Mouse (Mus musculus): ENCODE data around the gene Arl5c. TPM values are rescaled to one million over a fixed set of nuclear protein-coding genes. Genes with fewer than 3 reads are reported as not detected.

Gene Arl5c
- polyA plus RNA-seq, 1 experiment from 2014 or later, result 3.8 TPM

DNA sequence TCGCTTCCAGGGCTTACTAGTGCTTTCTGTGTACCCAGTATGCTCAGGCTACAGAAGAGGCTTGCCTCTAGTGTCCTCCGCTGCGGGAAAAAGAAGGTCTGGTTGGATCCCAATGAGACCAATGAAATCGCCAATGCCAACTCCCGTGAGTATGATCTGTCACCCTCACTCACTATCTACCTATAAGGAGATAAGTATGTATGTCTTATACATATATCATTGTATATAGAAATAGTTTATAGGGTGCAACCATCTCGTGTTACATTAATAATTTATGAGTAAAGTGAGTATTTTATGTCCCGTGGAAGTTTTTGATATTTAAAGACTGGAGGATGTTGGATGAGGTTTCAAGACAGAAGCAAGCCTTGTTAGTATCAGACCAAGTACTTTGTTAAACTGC, 31.8 kb upstream of the Arl5c start:
- peaks cover 35% of the 10 kb centered on the region for H3K36me3 ChIP-seq
- H3K27ac ChIP-seq, result peak overlapping the region; percentile 92; the same call in 1 of the 2 replicates
- peak overlapping the region; percentile 99 for H3K9ac ChIP-seq
- no peak for ATAC-seq (replicated peaks; ENCODE audit: insufficient number of reproducible peaks, insufficient read depth, low FRiP score, low read depth)
- H3K4me3 ChIP-seq, result peak overlapping the region; percentile 86
- H3K27me3 ChIP-seq, result no peaks in the 10 kb centered on the region
- 12% methylated on average over 7 of the region's 7 CpGs for WGBS
- H3K9me3 ChIP-seq (replicated peaks), result no peaks in the 10 kb centered on the region
- H3K4me1 ChIP-seq (replicated peaks), result peaks cover 23% of the 10 kb centered on the region
- H3K4me2 ChIP-seq, result peak overlapping the region; percentile 77

GRCm38 (mm10) chr11:98027297-98027688, 31.3 kb upstream of the Arl5c start:
- WGBS, result under 1% methylated on average over 18 of the region's 18 CpGs
- no peak for ATAC-seq (replicated peaks; ENCODE audit: insufficient number of reproducible peaks, insufficient read depth, low FRiP score, low read depth)
- peak overlapping the region; percentile 86 for H3K4me3 ChIP-seq
- H3K4me1 ChIP-seq (replicated peaks), result peaks cover 23% of the 10 kb centered on the region
- peak overlapping the region; percentile 99 for H3K9ac ChIP-seq
- H3K4me2 ChIP-seq, result peak overlapping the region; percentile 77
- no peaks in the 10 kb centered on the region for H3K27me3 ChIP-seq
- H3K36me3 ChIP-seq, result peaks cover 35% of the 10 kb centered on the region
- H3K27ac ChIP-seq, result peak overlapping the region; percentile 92
- H3K9me3 ChIP-seq (replicated peaks), result no peaks in the 10 kb centered on the region

- Histone ChIP-seq H3K4me3 (peak within 1 kb of the TSS; percentile 86), H3K27me3 (no peaks in the 10 kb centered on the region), H3K4me1 (replicated peaks) (peaks cover 24% of the 10 kb centered on the region), H3K9ac (peak within 1 kb of the TSS; percentile 99), H3K27ac (peak within 1 kb of the TSS; percentile 92), H3K36me3 (peaks cover 35% of the 10 kb centered on the region), H3K4me2 (peak within 1 kb of the TSS; percentile 77), H3K9me3 (replicated peaks) (no peaks in the 10 kb centered on the region)
- peak; percentile 76 for ATAC-seq (replicated peaks; ENCODE audit: insufficient number of reproducible peaks, insufficient read depth, low FRiP score, low read depth)
- under 1% methylated on average over 69 of the region's 69 CpGs for WGBS
Measured at GRCm38 (mm10) chr11:98026570-98027296, 30.8 kb upstream of the Arl5c start, which contains the start of gene Rpl19. Gene Rpl19, plus strand, starts transcription at chr11:98026710.

DNA sequence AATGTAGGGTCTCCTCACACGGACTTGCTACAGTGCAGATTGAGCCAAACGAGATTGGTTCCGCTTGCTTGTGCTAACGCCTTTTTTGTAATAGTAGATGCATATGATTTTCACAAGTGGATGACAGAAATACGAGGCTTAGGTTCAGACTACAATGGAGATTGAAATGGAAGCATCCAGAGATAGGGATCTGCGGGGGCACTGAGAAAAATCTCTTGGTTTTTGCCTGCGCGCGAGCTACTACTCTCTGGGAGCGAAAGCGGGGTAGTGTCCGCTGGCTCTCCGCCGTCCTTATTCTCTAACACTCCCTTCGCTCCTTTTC, 30.2 kb upstream of the Arl5c start:
- Histone ChIP-seq H3K27me3 (no peaks in the 10 kb centered on the region), H3K4me2 (peak overlapping the region; percentile 77), H3K4me1 (replicated peaks) (peaks cover 28% of the 10 kb centered on the region), H3K27ac (peak overlapping the region; percentile 92), H3K36me3 (peaks cover 34% of the 10 kb centered on the region), H3K9ac (peak overlapping the region; percentile 75), H3K4me3 (peak overlapping the region; percentile 86), H3K9me3 (replicated peaks) (no peaks in the 10 kb centered on the region)
- WGBS, result 7% methylated on average over 15 of the region's 15 CpGs
- no peak for ATAC-seq (replicated peaks; ENCODE audit: insufficient number of reproducible peaks, insufficient read depth, low FRiP score, low read depth)

DNA sequence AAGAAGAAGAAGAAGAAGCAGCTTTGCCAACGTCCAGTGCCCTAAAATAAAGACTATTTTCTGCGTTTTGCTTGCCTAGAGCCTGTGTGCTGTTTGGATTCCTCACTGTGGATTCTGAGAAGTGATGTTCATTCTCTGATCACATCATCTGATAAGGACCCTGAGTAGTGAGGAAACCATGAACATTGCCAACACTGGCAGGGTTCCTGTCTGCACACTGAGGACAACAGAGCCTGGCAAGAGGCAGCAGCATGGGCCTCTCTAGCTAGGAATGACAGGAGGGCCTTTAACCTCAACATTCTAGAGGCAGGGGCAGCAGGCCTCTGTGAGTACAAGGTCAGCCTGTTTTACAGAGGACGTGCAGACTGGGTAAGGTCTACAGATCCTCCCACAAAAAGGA, 28.5 kb upstream of the Arl5c start:
- Histone ChIP-seq H3K27ac (no peak overlapping the region), H3K9ac (no peak overlapping the region), H3K9me3 (replicated peaks) (no peaks in the 10 kb centered on the region), H3K4me3 (no peak overlapping the region), H3K4me2 (no peak overlapping the region), H3K36me3 (peaks cover 17% of the 10 kb centered on the region), H3K4me1 (replicated peaks) (peaks cover 40% of the 10 kb centered on the region), H3K27me3 (no peaks in the 10 kb centered on the region)
- ATAC-seq (replicated peaks; ENCODE audit: insufficient number of reproducible peaks, insufficient read depth, low FRiP score, low read depth), result no peak
- WGBS, result 87% methylated on average over 3 of the region's 3 CpGs

- H3K9me3 ChIP-seq (replicated peaks), result no peaks in the 10 kb centered on the region
- no peaks in the 10 kb centered on the region for H3K27me3 ChIP-seq
- H3K36me3 ChIP-seq, result no peaks in the 10 kb centered on the region
- peak within 1 kb of the TSS; percentile 75 for H3K9ac ChIP-seq
- H3K27ac ChIP-seq, result peak within 1 kb of the TSS; percentile 85
- H3K4me1 ChIP-seq (replicated peaks), result peaks cover 44% of the 10 kb centered on the region
- H3K4me3 ChIP-seq, result peak within 1 kb of the TSS; percentile 62
- WGBS, result 1% methylated on average over 50 of the region's 52 CpGs
- peak; percentile 50 for ATAC-seq (replicated peaks; ENCODE audit: insufficient number of reproducible peaks, insufficient read depth, low FRiP score, low read depth)
- H3K4me2 ChIP-seq, result peak within 1 kb of the TSS; percentile 98
Measured at GRCm38 (mm10) chr11:98022555-98023371, 26.8 kb upstream of the Arl5c start, which contains the start of gene Cacnb1. Gene Cacnb1, minus strand, starts transcription at chr11:98023034.

DNA sequence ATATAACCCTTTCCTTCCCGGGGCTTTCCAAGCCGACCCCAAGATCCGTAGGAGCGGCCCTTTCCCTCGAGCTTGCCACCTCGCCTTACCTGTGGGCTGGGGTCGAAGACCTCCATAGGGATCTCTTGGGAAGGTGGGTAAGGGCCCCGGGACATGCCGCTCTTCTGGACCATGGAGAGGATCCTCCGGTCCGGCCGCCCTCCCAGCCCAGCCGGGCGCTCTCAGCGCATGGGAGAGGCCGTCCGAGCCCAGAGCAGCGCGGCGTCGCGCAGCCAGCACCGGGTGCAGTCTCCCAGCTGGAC, 26.2 kb upstream of the Arl5c start:
- no peaks in the 10 kb centered on the region for H3K9me3 ChIP-seq (replicated peaks)
- peaks cover 41% of the 10 kb centered on the region for H3K4me1 ChIP-seq (replicated peaks)
- H3K9ac ChIP-seq, result peak overlapping the region; percentile 75
- H3K27ac ChIP-seq, result peak overlapping the region; percentile 85
- peak overlapping the region; percentile 62 for H3K4me3 ChIP-seq
- no peaks in the 10 kb centered on the region for H3K27me3 ChIP-seq
- ATAC-seq (replicated peaks; ENCODE audit: insufficient number of reproducible peaks, insufficient read depth, low FRiP score, low read depth), result no peak
- 0% methylated on average over 23 of the region's 23 CpGs for WGBS
- H3K36me3 ChIP-seq, result no peaks in the 10 kb centered on the region
- H3K4me2 ChIP-seq, result peak overlapping the region; percentile 98

DNA sequence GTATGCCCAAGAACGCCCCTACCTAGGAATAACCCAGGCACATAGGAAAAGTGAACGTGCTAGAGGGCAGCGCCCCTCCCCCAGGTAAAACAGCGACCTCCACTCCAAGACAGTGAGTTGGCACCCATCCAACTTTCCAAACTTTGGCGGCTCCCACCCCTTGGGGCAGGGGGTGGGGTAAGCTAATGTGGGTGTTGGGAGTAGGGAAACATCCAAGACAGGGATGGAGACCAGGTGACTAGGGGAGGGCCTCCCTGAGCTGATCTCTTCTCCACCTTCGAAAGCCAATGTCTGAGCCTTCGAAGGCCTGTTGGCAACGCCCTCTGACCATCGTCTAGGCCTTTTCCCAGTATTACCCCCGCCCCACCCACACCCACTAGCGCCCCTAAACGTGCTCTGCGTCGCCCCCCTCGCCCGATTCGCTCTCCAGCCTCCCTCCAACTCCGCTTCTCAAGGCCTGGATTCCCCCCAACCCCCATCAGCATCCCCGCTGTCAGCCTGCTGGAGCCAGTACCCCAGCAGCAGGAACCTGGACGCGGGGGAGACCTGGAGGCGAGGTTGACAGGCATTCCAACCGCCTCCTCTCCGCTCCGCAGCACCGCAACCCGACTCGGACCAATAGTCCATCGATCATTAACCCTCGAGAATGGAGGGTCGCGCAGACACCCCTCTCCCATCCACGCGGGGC, 25.7 kb upstream of the Arl5c start:
- no peaks in the 10 kb centered on the region for H3K36me3 ChIP-seq
- no peak for ATAC-seq (replicated peaks; ENCODE audit: insufficient number of reproducible peaks, insufficient read depth, low FRiP score, low read depth)
- H3K27ac ChIP-seq, result peak overlapping the region; percentile 85
- no peaks in the 10 kb centered on the region for H3K9me3 ChIP-seq (replicated peaks)
- H3K27me3 ChIP-seq, result no peaks in the 10 kb centered on the region
- peak overlapping the region; percentile 62 for H3K4me3 ChIP-seq
- peak overlapping the region; percentile 75 for H3K9ac ChIP-seq
- WGBS, result 6% methylated on average over 34 of the region's 34 CpGs
- H3K4me1 ChIP-seq (replicated peaks), result peaks cover 41% of the 10 kb centered on the region
- H3K4me2 ChIP-seq, result peak overlapping the region; percentile 98

GRCm38 (mm10) chr11:98021118-98021517, 25.1 kb upstream of the Arl5c start:
- Histone ChIP-seq H3K27ac (no peak overlapping the region), H3K9ac (no peak overlapping the region), H3K27me3 (no peaks in the 10 kb centered on the region), H3K36me3 (no peaks in the 10 kb centered on the region), H3K4me2 (peak overlapping the region; percentile 98), H3K9me3 (replicated peaks) (no peaks in the 10 kb centered on the region), H3K4me1 (replicated peaks) (peaks cover 40% of the 10 kb centered on the region), H3K4me3 (peak overlapping the region; percentile 62)
- no peak for ATAC-seq (replicated peaks; ENCODE audit: insufficient number of reproducible peaks, insufficient read depth, low FRiP score, low read depth)
- WGBS, result 56% methylated on average over 2 of the region's 2 CpGs

DNA sequence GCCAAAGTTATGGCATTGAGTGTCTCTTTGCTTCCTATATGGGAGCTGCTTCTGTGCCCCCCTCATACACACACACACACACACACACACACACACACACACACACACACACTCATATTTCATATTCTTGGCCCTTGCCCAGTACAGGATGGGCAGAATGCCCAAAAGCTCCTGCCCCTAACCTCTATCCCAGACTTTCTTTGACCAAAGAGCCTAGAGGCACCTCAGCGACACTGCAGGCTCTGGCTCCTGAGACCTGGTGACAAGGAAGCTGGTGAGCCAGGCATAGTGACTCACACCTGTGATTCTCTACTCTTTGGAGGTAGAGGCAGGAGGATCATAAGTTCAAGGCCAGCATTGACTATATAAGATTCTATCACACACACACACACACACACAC, 24.7 kb upstream of the Arl5c start:
- ATAC-seq (replicated peaks; ENCODE audit: insufficient number of reproducible peaks, insufficient read depth, low FRiP score, low read depth), result no peak
- Histone ChIP-seq H3K4me1 (replicated peaks) (peaks cover 36% of the 10 kb centered on the region), H3K36me3 (no peaks in the 10 kb centered on the region), H3K4me3 (no peak overlapping the region), H3K9me3 (replicated peaks) (no peaks in the 10 kb centered on the region), H3K9ac (no peak overlapping the region), H3K27ac (no peak overlapping the region), H3K4me2 (no peak overlapping the region), H3K27me3 (no peaks in the 10 kb centered on the region)
- WGBS, result 71% methylated on average over 1 of the region's 1 CpGs

DNA sequence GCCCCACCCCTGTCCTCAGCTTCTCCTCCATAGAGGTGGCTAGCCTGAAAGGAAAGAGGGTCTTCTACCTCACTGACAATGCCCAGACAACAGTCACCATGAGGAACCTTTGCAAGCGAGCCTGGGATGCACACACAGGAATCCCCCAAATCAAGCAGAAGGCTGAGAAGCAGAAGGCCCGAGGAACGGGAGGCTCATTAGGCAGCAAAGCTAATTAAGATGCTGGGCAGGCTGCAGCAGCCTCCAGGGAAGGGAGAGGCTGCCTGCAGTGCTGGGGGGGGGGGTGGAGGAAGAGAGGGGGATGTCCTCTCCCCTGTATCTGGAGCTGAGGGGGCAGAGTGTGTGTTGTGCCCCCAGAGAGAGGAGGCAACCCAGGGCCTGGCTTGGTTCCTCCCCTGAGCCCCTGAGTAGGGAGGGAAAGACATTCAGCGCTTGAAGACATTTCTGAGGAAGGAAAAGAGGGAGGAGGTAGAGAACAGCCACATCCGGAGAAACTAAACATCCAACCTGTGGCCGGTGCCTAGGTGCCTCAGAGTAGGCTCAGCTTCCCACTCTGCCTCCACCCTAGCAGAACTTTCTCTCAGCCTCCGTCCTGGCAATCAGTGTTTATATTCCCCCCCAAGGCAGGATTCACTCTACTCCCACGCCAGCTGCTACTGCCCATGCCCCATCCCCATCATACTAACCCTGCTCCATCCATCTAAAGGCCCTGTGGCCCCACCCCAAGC, 24.1 kb upstream of the Arl5c start:
- Histone ChIP-seq H3K4me1 (replicated peaks) (peaks cover 34% of the 10 kb centered on the region), H3K9me3 (replicated peaks) (no peaks in the 10 kb centered on the region), H3K27ac (no peak overlapping the region), H3K9ac (no peak overlapping the region), H3K4me2 (no peak overlapping the region), H3K27me3 (no peaks in the 10 kb centered on the region), H3K36me3 (no peaks in the 10 kb centered on the region), H3K4me3 (no peak overlapping the region)
- 42% methylated on average over 8 of the region's 8 CpGs for WGBS
- no peak for ATAC-seq (replicated peaks; ENCODE audit: insufficient number of reproducible peaks, insufficient read depth, low FRiP score, low read depth)

Data from heart, embryonic 15.5 days (tissue).